Mouse (Mus musculus) heart, postnatal 0 days (tissue): ENCODE data around the gene Serac1.

Experiments used
- CTCF ChIP-seq: IDR thresholded peaks from 2 replicates; pipeline ENCODE4 v1.5.1; 2016; ENCODE audit warnings: antibody characterized with exemption, control low read depth, low read depth
- EP300 ChIP-seq: IDR thresholded peaks from 2 replicates; pipeline ENCODE4 v1.6.1; 2016; ENCODE audit warnings: antibody characterized with exemption, low read depth

GRCm38 (mm10) chr17:6115085-6115484 is 35.5 kb upstream of the Serac1 start:
- TF ChIP-seq EP300 (no peak), CTCF (no peak)
